Mouse (Mus musculus) ovary, adult 18-20 months (tissue): ENCODE results near the gene Patj.

Experiments
- DNase-seq: peaks from one replicate; pipeline ENCODE4 v3.0.0; 2022; ENCODE audit warnings: low spot score, mixed read lengths

Patj gene

GRCm38 (mm10) chr4:98449564-98450263 is 54.1 kb downstream of the Patj start:
- DNase-seq, result no peak

GRCm38 (mm10) chr4:98450308-98450707 is 54.7 kb downstream of the Patj start:
- no peak for DNase-seq

GRCm38 (mm10) chr4:98450829-98451228 is 55.2 kb downstream of the Patj start:
- no peak for DNase-seq

- no peak for DNase-seq
Observed at GRCm38 (mm10) chr4:98451259-98451658, 55.7 kb downstream of the Patj start.

GRCm38 (mm10) chr4:98452725-98453124 is 57.1 kb downstream of the Patj start:
- DNase-seq, result no peak

- no peak for DNase-seq
Observed at GRCm38 (mm10) chr4:98453231-98453630, 57.6 kb downstream of the Patj start.

GRCm38 (mm10) chr4:98455352-98455751 is 59.8 kb downstream of the Patj start:
- no peak for DNase-seq

GRCm38 (mm10) chr4:98455910-98456309 is 60.3 kb downstream of the Patj start:
- no peak for DNase-seq

GRCm38 (mm10) chr4:98461804-98462341 is 66.3 kb downstream of the Patj start:
- DNase-seq, result no peak

- DNase-seq, result no peak
Observed at GRCm38 (mm10) chr4:98465476-98465875, 69.9 kb downstream of the Patj start.

- DNase-seq, result no peak
Observed at GRCm38 (mm10) chr4:98465886-98466285, 70.3 kb downstream of the Patj start.

- no peak for DNase-seq
Observed at GRCm38 (mm10) chr4:98471376-98471775, 75.8 kb downstream of the Patj start.

- DNase-seq, result no peak
Observed at GRCm38 (mm10) chr4:98473491-98473890, 77.9 kb downstream of the Patj start.

GRCm38 (mm10) chr4:98478005-98478404 is 82.4 kb downstream of the Patj start:
- DNase-seq, result no peak

GRCm38 (mm10) chr4:98486475-98486874 is 90.9 kb downstream of the Patj start:
- DNase-seq, result no peak

GRCm38 (mm10) chr4:98486901-98487300 is 91.3 kb downstream of the Patj start:
- DNase-seq, result no peak

- DNase-seq, result no peak
Observed at GRCm38 (mm10) chr4:98489386-98489785, 93.8 kb downstream of the Patj start.

- no peak for DNase-seq
Observed at GRCm38 (mm10) chr4:98498341-98498740, 102.8 kb downstream of the Patj start.

GRCm38 (mm10) chr4:98500182-98500581 is 104.6 kb downstream of the Patj start:
- DNase-seq, result no peak

GRCm38 (mm10) chr4:98500875-98501274 is 105.3 kb downstream of the Patj start:
- peak; percentile 12 for DNase-seq

GRCm38 (mm10) chr4:98504743-98505142 is 109.2 kb downstream of the Patj start:
- no peak for DNase-seq

- DNase-seq, result no peak
Observed at GRCm38 (mm10) chr4:98508471-98509271, 113.1 kb downstream of the Patj start.

- DNase-seq, result no peak
Observed at GRCm38 (mm10) chr4:98509939-98510338, 114.4 kb downstream of the Patj start.
